Mouse (Mus musculus) CH12.LX (cell line): ENCODE measurements around the gene Sec24d. TPM values are rescaled to one million over a fixed set of nuclear protein-coding genes. Genes with fewer than 3 reads are reported as not detected.
"Not testable (repeated sequence)": the region's sequence is repeated elsewhere in the genome, so short reads cannot be mapped to it uniquely, and the experiment has no call there.

Experiments used
- DNase-seq: peaks from one replicate; pipeline ENCODE4 v3.0.0-alpha.2; 2013; ENCODE audit errors: extremely low read depth
- H3K27ac ChIP-seq: 2 replicates; pipeline ENCODE4 v1.5.1; 2012; ENCODE audit warnings: low read depth, mild to moderate bottlenecking, control low read depth, moderate library complexity; ENCODE audit not compliant: insufficient read depth
- H3K27me3 ChIP-seq: replicated peaks from 2 replicates; pipeline ENCODE3; 2012; ENCODE audit warnings: inconsistent platforms
- H3K36me3 ChIP-seq, 2 experiments: replicated peaks in 1 of 2; 2 replicates each; pipeline versions ENCODE3 to v1.6.1; 2012; ENCODE audit warnings: inconsistent platforms in 1 of 2, low read length in 1 of 2, mild to moderate bottlenecking in 1 of 2, mixed read lengths in 1 of 2, moderate library complexity in 1 of 2; ENCODE audit not compliant: control insufficient read depth in 1 of 2, insufficient read depth in 1 of 2
- H3K4me1 ChIP-seq, 2 experiments: 2 replicates each; pipeline ENCODE4 v1.6.1; 2012; ENCODE audit warnings: inconsistent platforms in 1 of 2, moderate library complexity in 1 of 2; ENCODE audit not compliant: insufficient read depth in 2 of 2, control insufficient read depth in 1 of 2
- H3K4me2 ChIP-seq: 2 replicates; pipeline ENCODE4 v1.6.1; 2012; ENCODE audit warnings: low read depth, mild to moderate bottlenecking, control low read depth; ENCODE audit not compliant: poor library complexity, insufficient read depth, severe bottlenecking
- H3K4me3 ChIP-seq, 3 experiments: fragments of 150-350 bp in 1 of 3; sonication (generic) in 1 of 3; replicated peaks in 1 of 3; 2 replicates each; pipeline versions ENCODE3 to v1.5.1; 2011 to 2012; ENCODE audit warnings: low read depth in 2 of 3, low read length in 2 of 3, mild to moderate bottlenecking in 2 of 3, moderate library complexity in 2 of 3, control low read depth in 1 of 3, improper control_type of control experiment in 1 of 3, inconsistent platforms in 1 of 3, mixed read lengths in 1 of 3; ENCODE audit not compliant: poor library complexity in 1 of 3
- H3K79me2 ChIP-seq: replicated peaks from 2 replicates; pipeline ENCODE4 v1.6.1; 2012; ENCODE audit warnings: mild to moderate bottlenecking, moderate library complexity; ENCODE audit not compliant: control insufficient read depth, poor library complexity, insufficient read depth, severe bottlenecking; ENCODE audit errors: extremely low read depth
- H3K9ac ChIP-seq: 2 replicates; pipeline ENCODE4 v1.6.1; 2012; ENCODE audit warnings: low read depth, mild to moderate bottlenecking, control low read depth, moderate library complexity; ENCODE audit not compliant: insufficient read depth
- H3K9me3 ChIP-seq: replicated peaks from 2 replicates; pipeline ENCODE3; 2012; ENCODE audit warnings: low read length, inconsistent platforms, mixed read lengths
- BHLHE40 ChIP-seq: IDR thresholded peaks from 2 replicates; pipeline ENCODE4 v1.6.1; 2011; ENCODE audit warnings: mild to moderate bottlenecking, low read depth, low read length, improper control_type of control experiment
- EP300 ChIP-seq: IDR thresholded peaks from 2 replicates; pipeline ENCODE4 v1.6.1; 2011; ENCODE audit warnings: low read length, improper control_type of control experiment
- ETS1 ChIP-seq: conservative IDR thresholded peaks from 2 replicates; pipeline ENCODE4 v1.6.1; 2012; ENCODE audit warnings: low read depth, mild to moderate bottlenecking, inconsistent platforms, low read length, improper control_type of control experiment, moderate library complexity
- GABPA ChIP-seq: IDR thresholded peaks from 2 replicates; pipeline ENCODE4 v1.6.1; 2012; ENCODE audit warnings: low read depth, low read length, improper control_type of control experiment, inconsistent platforms; ENCODE audit not compliant: insufficient replicate concordance
- IRF4 ChIP-seq: IDR thresholded peaks from 2 replicates; pipeline ENCODE4 v1.6.1; 2014; ENCODE audit warnings: low read depth, mild to moderate bottlenecking, inconsistent platforms, low read length, improper control_type of control experiment
- MAZ ChIP-seq: IDR thresholded peaks from 2 replicates; pipeline ENCODE4 v1.6.1; 2012; ENCODE audit warnings: low read depth, mild to moderate bottlenecking, inconsistent platforms, low read length, improper control_type of control experiment, moderate library complexity
- MEF2A ChIP-seq: IDR thresholded peaks from 2 replicates; pipeline ENCODE4 v1.6.1; 2014; ENCODE audit warnings: low read depth, mild to moderate bottlenecking, inconsistent platforms, low read length, improper control_type of control experiment, borderline replicate concordance
- POLR2AphosphoS2 ChIP-seq: IDR thresholded peaks from 2 replicates; pipeline ENCODE4 v1.6.1; 2011; ENCODE audit warnings: low read depth, low read length, improper control_type of control experiment
- RCOR1 ChIP-seq: conservative IDR thresholded peaks from 2 replicates; pipeline ENCODE4 v1.6.1; 2012; ENCODE audit warnings: low read depth, mild to moderate bottlenecking, inconsistent platforms, low read length, improper control_type of control experiment
- SIN3A ChIP-seq: IDR thresholded peaks from 2 replicates; pipeline ENCODE4 v1.6.1; 2012; ENCODE audit warnings: low read length, improper control_type of control experiment, inconsistent platforms
- UBTF ChIP-seq: IDR thresholded peaks from 2 replicates; pipeline ENCODE4 v1.6.1; 2012; ENCODE audit warnings: low read depth, mild to moderate bottlenecking, inconsistent platforms, low read length, improper control_type of control experiment, moderate library complexity
- USF2 ChIP-seq: conservative IDR thresholded peaks from 2 replicates; pipeline ENCODE4 v1.6.1; 2011; ENCODE audit warnings: low read depth, low read length, improper control_type of control experiment
- ZNF384 ChIP-seq: IDR thresholded peaks from 2 replicates; pipeline ENCODE4 v1.6.1; 2012; ENCODE audit warnings: low read depth, low read length, improper control_type of control experiment, inconsistent platforms
- dilution Hi-C: fragments of 300-500 bp; cut with MboI; formaldehyde crosslinking; loops from 2 replicates; pipeline ENCODE4 v1.14.3; 2020; ENCODE audit warnings: low sequenced_read_pairs; ENCODE audit not compliant: extremely low pct_unique_long_range_greater_than_20kb, extremely low pct_ligation_motif_present
- in situ Hi-C: fragments of 300-500 bp; cut with MboI; formaldehyde crosslinking; loops from 3 replicates; pipeline ENCODE4 v1.14.3; 2019; ENCODE audit warnings: low sequenced_read_pairs, low pct_ligation_motif_present, low pct_unique_long_range_greater_than_20kb, mixed read lengths
- polyA plus RNA-seq: library from polyadenylated mRNA; unstranded; fragments of >175 nt; gene quantifications from 2 replicates; pipeline ENCODE4 v1.2.1, GENCODE M21; 2012; ENCODE audit warnings: low read depth; ENCODE audit not compliant: insufficient read length
- total RNA-seq, 2 experiments: library from RNA; depleted of rRNA; stranded (reverse); fragments of 300-350 nt in 1 of 2; fragments of >200 nt in 1 of 2; gene quantifications; 2 replicates each; pipeline ENCODE4 v1.2.3; 2012 to 2014

Sec24d gene
- total and polyA plus RNA-seq, 3 experiments = 33.1 to 51.4 (median 45.8) TPM

DNA sequence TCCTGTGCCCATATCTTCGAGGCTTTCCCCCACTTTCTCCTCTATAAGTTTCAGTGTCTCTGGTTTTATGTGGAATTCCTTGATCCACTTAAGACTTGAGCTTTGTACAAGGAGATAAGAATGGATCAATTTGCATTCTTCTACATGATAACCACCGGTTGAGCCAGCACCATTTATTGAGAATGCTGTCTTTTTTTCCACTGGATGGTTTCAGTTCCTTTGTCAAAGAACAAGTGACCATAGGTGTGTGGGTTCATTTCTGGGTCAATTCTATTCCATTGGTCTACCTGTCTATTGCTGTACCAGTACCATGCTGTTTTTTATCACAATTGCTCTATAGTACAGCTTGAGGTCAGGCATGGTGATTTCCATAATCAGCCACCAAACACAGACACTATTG is 99.6 kb downstream of the Sec24d start:
- H3K27me3 ChIP-seq, dilution Hi-C loops, H3K4me3 ChIP-seq, H3K9me3 ChIP-seq, H3K79me2 ChIP-seq, H3K27ac ChIP-seq, H3K4me2 ChIP-seq, H3K9ac ChIP-seq, DNase-seq, in situ Hi-C loops: not testable (repeated sequence)
- peaks cover 0 to 11% of the 10 kb centered on the region in 2 experiments; a peak in 1 of 4 replicates for H3K4me1 ChIP-seq
- H3K36me3 ChIP-seq = peaks cover 45 to 80% of the 10 kb centered on the region in 2 experiments
- TF ChIP-seq IRF4 (peak; percentile 77), EP300 (peak; percentile 80), ZNF384 (0 out of 2 replicates have a peak, but pooled peaks have one; percentile 20)

DNA sequence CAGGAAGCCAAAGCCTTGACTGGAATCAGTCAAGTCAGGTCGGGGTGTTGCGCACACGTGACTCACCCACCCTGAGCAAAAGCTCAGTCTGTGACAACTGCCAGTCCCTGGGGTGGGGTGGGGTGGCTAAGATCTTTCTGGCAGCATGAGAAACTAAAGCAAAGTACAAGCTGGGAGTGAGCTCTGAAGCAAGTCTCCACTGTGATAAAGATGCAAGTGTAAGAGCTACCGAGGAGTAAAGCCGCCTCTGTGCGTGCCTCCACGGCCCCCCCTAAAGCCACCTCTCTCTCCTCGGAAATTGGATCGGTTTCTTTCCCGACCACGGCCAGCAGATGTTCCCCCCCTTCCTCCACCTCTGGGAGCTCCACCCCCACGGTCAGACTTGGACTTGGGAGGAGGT is 101.9 kb downstream of the Sec24d start:
- Histone ChIP-seq H3K36me3 (peaks cover 31 to 65% of the 10 kb centered on the region in 2 experiments), H3K27me3 (no peaks in the 10 kb centered on the region), H3K4me1 (peaks cover 0 to 15% of the 10 kb centered on the region in 2 experiments; a peak in 2 of 4 replicates), H3K9me3 (no peaks in the 10 kb centered on the region), H3K4me2 (no peak overlapping the region), H3K4me3 (no peak overlapping the region), H3K9ac (no peak overlapping the region), H3K79me2 (no peaks in the 10 kb centered on the region), H3K27ac (no peak overlapping the region)
- TF ChIP-seq SIN3A = no peak
- TF ChIP-seq IRF4 = no peak
- TF ChIP-seq BHLHE40 = no peak
- TF ChIP-seq MAZ = no peak
- TF ChIP-seq RCOR1 = no peak
- TF ChIP-seq ETS1 = no peak
- no peak for TF ChIP-seq USF2
- no peak for TF ChIP-seq POLR2AphosphoS2
- TF ChIP-seq UBTF = no peak
- no peak for TF ChIP-seq MEF2A
- no peak for TF ChIP-seq GABPA
- no peak for DNase-seq
- dilution Hi-C loops (no loop called here), in situ Hi-C loops (no loop called here)

DNA sequence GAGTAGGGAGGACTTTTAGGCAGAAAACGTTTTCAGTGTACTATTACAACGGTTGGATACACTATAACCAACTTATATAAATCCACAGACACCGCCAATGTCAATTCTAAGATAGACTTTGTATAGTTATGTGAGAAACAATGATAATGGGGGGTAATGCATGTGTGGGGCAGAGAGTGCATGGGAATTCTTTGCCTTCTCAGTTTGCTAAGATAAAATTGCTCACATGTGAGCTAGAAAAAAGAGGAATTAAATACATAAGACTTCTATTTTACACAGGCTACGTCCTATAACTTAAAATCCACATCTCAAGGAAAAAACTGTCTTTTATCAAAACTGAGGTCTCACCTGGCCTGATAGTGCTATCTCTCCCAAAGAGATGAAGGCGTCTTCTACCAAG is 103.7 kb downstream of the Sec24d start:
- DNase-seq = no peak
- H3K36me3 ChIP-seq = peaks cover 28 to 64% of the 10 kb centered on the region in 2 experiments
- H3K4me1 ChIP-seq = peaks cover 0 to 15% of the 10 kb centered on the region in 2 experiments; a peak in 2 of 4 replicates
- no peaks in the 10 kb centered on the region for H3K79me2 ChIP-seq
- no peak overlapping the region for H3K9ac ChIP-seq
- H3K27me3 ChIP-seq = no peaks in the 10 kb centered on the region
- no peaks in the 10 kb centered on the region for H3K9me3 ChIP-seq
- H3K27ac ChIP-seq = no peak overlapping the region
- H3K4me3 ChIP-seq = no peak overlapping the region
- dilution Hi-C loops (no loop called here), in situ Hi-C loops (no loop called here)
- H3K4me2 ChIP-seq = no peak overlapping the region
- TF ChIP-seq GABPA = no peak
